Mouse (Mus musculus) forebrain, embryonic 15.5 days (tissue): ENCODE measurements around the gene Plscr1. TPM values are rescaled to one million over a fixed set of nuclear protein-coding genes. Genes with fewer than 3 reads are reported as not detected.

ENCODE experiments used
- ATAC-seq: fragments of 200-750 bp; cut with Nextera tagmentation; replicated peaks from 2 replicates; pipeline ENCODE4 v1.8.0; 2017; ENCODE audit warnings: mild to moderate bottlenecking, moderate TSS enrichment, moderate library complexity
- H3K27ac ChIP-seq: fragments of 300-500 bp; sonication (generic); replicated peaks from 2 replicates; pipeline ENCODE4 v1.5.1; 2015; ENCODE audit warnings: mild to moderate bottlenecking, inconsistent platforms
- H3K27me3 ChIP-seq: fragments of 300-500 bp; sonication (generic); 2 replicates; pipeline ENCODE4 v1.6.1; 2015; ENCODE audit warnings: inconsistent platforms
- H3K36me3 ChIP-seq: fragments of 300-500 bp; sonication (generic); 2 replicates; pipeline ENCODE4 v1.6.1; 2015; ENCODE audit warnings: mild to moderate bottlenecking, inconsistent platforms
- H3K4me1 ChIP-seq: fragments of 300-500 bp; sonication (generic); 2 replicates; pipeline ENCODE4 v1.6.1; 2015; ENCODE audit warnings: inconsistent platforms
- H3K4me2 ChIP-seq: fragments of 300-500 bp; sonication (generic); replicated peaks from 2 replicates; pipeline ENCODE4 v1.6.1; 2015; ENCODE audit warnings: mild to moderate bottlenecking, inconsistent platforms
- H3K4me3 ChIP-seq: fragments of 300-500 bp; sonication (generic); 2 replicates; pipeline ENCODE4 v1.5.1; 2015; ENCODE audit warnings: mild to moderate bottlenecking, inconsistent platforms
- H3K9ac ChIP-seq: fragments of 300-500 bp; sonication (generic); replicated peaks from 2 replicates; pipeline ENCODE4 v1.6.1; 2015; ENCODE audit warnings: mild to moderate bottlenecking, inconsistent platforms
- H3K9me3 ChIP-seq: fragments of 300-500 bp; sonication (generic); 2 replicates; pipeline ENCODE4 v1.6.1; 2016; ENCODE audit warnings: inconsistent platforms
- WGBS: fragments of 180-500 bp; shearing (Covaris S2); methylation state at CpG from one replicate; pipeline ENCODE4 v1.1.7; 2015; ENCODE audit warnings: mixed read lengths; 5-methylcytosine and 5-hydroxymethylcytosine counted together
- polyA plus RNA-seq: library from polyadenylated mRNA; unstranded; fragments of >200 nt; fragmentation: Nextera tagmentation; extraction: Ambion mirVana; gene quantifications from 2 replicates; pipeline ENCODE4 v1.2.1, GENCODE M21; 2015

Plscr1 gene
- polyA plus RNA-seq, 1 experiment from 2014 or later: 6.8 TPM

DNA sequence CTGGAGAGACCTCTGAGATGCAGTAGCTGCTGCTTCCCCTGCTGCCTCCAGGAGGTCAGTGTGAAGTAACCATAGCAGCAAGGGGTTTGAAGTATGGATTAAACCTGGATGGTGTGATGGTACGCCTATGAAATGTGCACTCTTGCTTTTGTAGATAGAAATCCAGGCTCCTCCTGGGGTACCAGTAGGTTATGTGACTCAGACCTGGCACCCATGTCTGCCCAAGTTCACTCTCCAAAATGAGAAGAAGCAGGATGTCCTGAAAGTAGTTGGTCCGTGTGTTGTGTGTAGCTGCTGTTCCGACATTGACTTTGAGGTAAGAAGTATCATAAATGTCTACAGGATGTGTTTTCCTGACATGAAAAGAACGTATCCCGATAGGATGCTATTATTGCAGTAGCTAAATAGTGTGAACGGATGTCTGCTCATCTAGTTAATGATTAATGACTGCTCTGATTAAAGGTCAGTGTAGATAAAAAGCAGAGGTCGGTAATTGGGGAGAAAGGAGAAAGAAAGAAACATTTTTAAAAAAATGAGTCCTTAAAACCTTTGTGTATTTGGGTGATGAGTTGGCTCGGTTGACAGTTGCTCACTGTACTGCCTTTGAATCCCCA is 17.1 kb downstream of the Plscr1 start:
- no peak for ATAC-seq
- Histone ChIP-seq H3K4me3 (no peak overlapping the region), H3K27ac (no peak overlapping the region), H3K9ac (no peak overlapping the region), H3K9me3 (no peaks in the 10 kb centered on the region), H3K4me2 (no peak overlapping the region), H3K27me3 (no peaks in the 10 kb centered on the region), H3K4me1 (no peaks in the 10 kb centered on the region), H3K36me3 (no peaks in the 10 kb centered on the region)
- 88% methylated on average over 8 of the region's 8 CpGs for WGBS

GRCm38 (mm10) chr9:92267732-92268131 is 18.2 kb downstream of the Plscr1 start:
- Histone ChIP-seq H3K27ac (no peak overlapping the region), H3K4me1 (no peaks in the 10 kb centered on the region), H3K9ac (no peak overlapping the region), H3K4me2 (no peak overlapping the region), H3K36me3 (no peaks in the 10 kb centered on the region), H3K4me3 (no peak overlapping the region), H3K9me3 (no peaks in the 10 kb centered on the region), H3K27me3 (no peaks in the 10 kb centered on the region)
- WGBS: 94% methylated on average over 1 of the region's 1 CpGs
- no peak for ATAC-seq

DNA sequence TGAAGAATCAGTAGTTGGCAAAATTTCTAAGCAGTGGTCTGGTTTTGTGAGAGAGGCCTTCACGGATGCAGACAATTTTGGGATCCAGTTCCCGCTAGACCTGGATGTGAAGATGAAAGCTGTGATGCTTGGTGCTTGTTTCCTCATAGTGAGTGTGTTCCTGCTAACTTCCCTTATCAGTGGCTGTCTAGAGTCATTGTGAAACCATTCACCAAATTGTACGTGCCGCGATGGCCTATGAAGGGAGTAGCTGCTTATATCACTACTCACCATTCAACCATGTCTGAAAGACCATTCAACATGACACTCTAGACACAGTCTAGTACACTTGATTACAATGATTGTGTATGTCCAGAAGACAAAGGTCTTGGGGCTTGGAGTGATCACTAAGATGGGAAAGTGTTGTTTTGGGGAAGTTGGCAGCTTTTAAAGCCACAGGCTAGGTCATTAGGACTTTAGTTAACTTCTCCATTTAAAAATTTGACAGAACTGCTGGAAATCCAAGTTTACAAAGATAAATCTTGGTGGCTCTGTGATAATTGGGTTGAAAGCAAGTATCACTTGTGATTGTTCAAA is 20.4 kb downstream of the Plscr1 start:
- Histone ChIP-seq H3K4me1 (no peaks in the 10 kb centered on the region), H3K27ac (no peak overlapping the region), H3K9me3 (no peaks in the 10 kb centered on the region), H3K4me3 (no peak overlapping the region), H3K27me3 (no peaks in the 10 kb centered on the region), H3K9ac (no peak overlapping the region), H3K36me3 (no peaks in the 10 kb centered on the region), H3K4me2 (no peak overlapping the region)
- 97% methylated on average over 5 of the region's 5 CpGs for WGBS
- ATAC-seq: no peak

- H3K27me3 ChIP-seq: no peaks in the 10 kb centered on the region
- no peaks in the 10 kb centered on the region for H3K4me1 ChIP-seq
- H3K27ac ChIP-seq: no peak overlapping the region
- no peak for ATAC-seq
- H3K4me2 ChIP-seq: no peak overlapping the region
- no peak overlapping the region for H3K9ac ChIP-seq
- H3K9me3 ChIP-seq: no peaks in the 10 kb centered on the region
- H3K36me3 ChIP-seq: no peaks in the 10 kb centered on the region
- no peak overlapping the region for H3K4me3 ChIP-seq
- WGBS: 49% methylated on average over 4 of the region's 4 CpGs
Observed at GRCm38 (mm10) chr9:92270927-92271326, 21.4 kb downstream of the Plscr1 start.

- Histone ChIP-seq H3K9ac (no peak overlapping the region), H3K9me3 (no peaks in the 10 kb centered on the region), H3K4me3 (no peak overlapping the region), H3K27me3 (no peaks in the 10 kb centered on the region), H3K27ac (no peak overlapping the region), H3K4me2 (no peak overlapping the region), H3K36me3 (no peaks in the 10 kb centered on the region), H3K4me1 (no peaks in the 10 kb centered on the region)
- ATAC-seq: no peak
- WGBS: 91% methylated on average over 4 of the region's 4 CpGs
Observed at GRCm38 (mm10) chr9:92272650-92273049, 23.1 kb downstream of the Plscr1 start.

- Histone ChIP-seq H3K4me2 (no peak overlapping the region), H3K4me3 (no peak overlapping the region), H3K36me3 (no peaks in the 10 kb centered on the region), H3K27me3 (no peaks in the 10 kb centered on the region), H3K4me1 (no peaks in the 10 kb centered on the region), H3K27ac (no peak overlapping the region), H3K9me3 (no peaks in the 10 kb centered on the region), H3K9ac (no peak overlapping the region)
- ATAC-seq: no peak
- WGBS: 81% methylated on average over 2 of the region's 2 CpGs
Observed at GRCm38 (mm10) chr9:92273271-92273670, 23.7 kb downstream of the Plscr1 start.

DNA sequence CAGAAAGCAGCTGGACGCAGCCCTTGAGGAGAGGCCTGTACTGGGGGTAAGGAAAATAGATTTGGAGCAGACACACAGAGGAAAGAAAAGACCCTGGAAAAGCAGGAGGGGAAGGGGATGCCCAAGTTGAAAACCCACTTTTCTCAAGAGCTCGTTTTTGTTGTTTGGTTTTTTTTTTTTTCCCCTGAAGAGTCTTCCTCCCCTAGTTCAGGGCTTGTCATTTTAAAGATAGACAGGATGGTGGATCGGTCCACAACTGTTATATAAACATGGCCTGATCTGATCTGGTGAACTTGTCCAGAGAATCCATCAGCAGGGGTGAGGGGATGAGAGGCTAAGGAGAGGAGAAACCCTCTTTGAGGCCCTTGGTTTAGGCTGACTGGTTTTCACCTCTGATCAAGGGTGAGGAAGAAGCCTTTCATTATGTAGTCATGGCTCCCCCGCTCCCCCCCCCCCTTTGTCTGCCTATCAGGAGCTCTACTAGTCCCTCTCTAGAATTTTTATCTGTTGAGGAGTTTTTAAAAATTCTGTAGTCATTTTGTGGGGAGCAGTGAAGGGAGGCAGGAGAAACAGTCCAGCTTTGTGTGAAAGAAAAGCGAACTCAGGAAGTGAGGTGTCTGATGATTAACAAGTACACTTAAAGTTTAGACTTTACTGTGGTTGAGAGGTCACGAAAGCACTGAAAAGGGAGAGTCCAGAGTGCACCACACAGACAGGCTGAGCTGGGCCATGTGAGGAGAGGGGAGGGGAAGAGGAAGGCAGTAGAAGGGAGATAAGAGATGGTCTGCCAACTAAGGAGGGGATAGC is 24.6 kb downstream of the Plscr1 start:
- H3K4me1 ChIP-seq: no peaks in the 10 kb centered on the region
- no peaks in the 10 kb centered on the region for H3K9me3 ChIP-seq
- no peaks in the 10 kb centered on the region for H3K36me3 ChIP-seq
- no peak for ATAC-seq
- H3K4me3 ChIP-seq: no peak overlapping the region
- H3K27ac ChIP-seq: no peak overlapping the region
- H3K9ac ChIP-seq: no peak overlapping the region
- 84% methylated on average over 6 of the region's 6 CpGs for WGBS
- no peaks in the 10 kb centered on the region for H3K27me3 ChIP-seq
- H3K4me2 ChIP-seq: no peak overlapping the region

DNA sequence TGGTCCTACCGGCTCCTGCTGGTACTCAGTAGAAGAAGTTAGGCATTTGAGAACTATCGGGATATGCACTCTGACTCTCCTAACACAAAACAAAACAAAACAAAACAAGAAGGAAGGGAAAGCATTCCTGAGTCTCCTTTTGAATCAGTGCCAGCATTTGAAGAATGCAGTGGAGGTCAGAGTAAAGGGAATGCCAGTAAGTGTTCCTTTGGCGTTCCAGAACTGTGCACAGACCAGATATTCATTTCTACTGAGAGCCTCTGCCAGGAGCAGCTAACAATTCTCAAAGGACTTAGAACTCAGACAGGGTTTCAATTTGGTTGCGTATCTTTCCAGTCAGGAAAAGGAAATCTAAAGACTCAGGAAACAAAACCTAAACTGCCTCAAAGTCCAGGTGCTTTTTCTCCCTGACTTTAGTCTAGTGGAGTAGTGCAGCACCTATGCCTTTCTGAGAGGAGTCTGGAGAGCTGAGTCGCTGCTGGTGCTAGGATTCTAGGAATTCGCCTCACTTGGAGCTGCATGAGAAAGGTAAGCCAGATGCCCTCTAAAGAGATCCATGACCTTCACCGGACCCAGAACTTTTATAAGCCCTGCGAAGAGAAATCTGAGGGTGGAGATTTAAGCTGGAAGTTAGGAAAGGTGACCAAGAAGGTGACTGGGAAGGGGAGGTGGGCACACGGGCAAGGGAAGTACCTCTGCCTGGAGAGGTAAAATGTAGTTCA is 26.1 kb downstream of the Plscr1 start, which contains the start of gene Plscr2:
Gene Plscr2 (plus strand): TSS at position 117 of the 722 bp plus-strand sequence.
- Histone ChIP-seq H3K27ac (no peak within 1 kb of the TSS), H3K9me3 (no peaks in the 10 kb centered on the region), H3K4me2 (no peak within 1 kb of the TSS), H3K4me1 (no peaks in the 10 kb centered on the region), H3K27me3 (no peaks in the 10 kb centered on the region), H3K9ac (no peak within 1 kb of the TSS), H3K36me3 (no peaks in the 10 kb centered on the region), H3K4me3 (no peak within 1 kb of the TSS)
- ATAC-seq: no peak
- 76% methylated on average over 9 of the region's 9 CpGs for WGBS

DNA sequence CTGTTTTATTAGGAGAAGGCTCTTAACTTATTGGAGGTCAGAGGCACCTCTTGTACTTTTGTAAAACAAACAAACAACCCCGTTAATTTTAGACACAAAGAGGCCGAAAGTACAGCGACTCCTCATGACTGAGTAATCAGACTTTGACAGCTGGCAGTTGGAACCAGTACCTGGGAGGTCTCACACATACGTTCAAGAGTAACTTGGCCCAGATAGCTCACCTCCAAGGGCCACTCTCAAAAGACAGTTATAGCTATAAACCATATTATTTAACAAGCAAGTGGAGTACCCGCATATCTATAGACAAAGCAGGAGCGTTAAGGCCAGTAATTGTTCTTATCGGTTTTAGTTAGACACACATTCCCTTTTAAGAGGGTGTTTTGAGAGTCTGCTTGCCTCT is 26.8 kb downstream of the Plscr1 start:
- no peak for ATAC-seq
- 73% methylated on average over 7 of the region's 7 CpGs for WGBS
- Histone ChIP-seq H3K4me2 (no peak overlapping the region), H3K36me3 (no peaks in the 10 kb centered on the region), H3K27ac (no peak overlapping the region), H3K4me1 (no peaks in the 10 kb centered on the region), H3K27me3 (no peaks in the 10 kb centered on the region), H3K9me3 (no peaks in the 10 kb centered on the region), H3K4me3 (no peak overlapping the region), H3K9ac (no peak overlapping the region)

- Histone ChIP-seq H3K4me2 (no peak overlapping the region), H3K27ac (no peak overlapping the region), H3K27me3 (no peaks in the 10 kb centered on the region), H3K9me3 (no peaks in the 10 kb centered on the region), H3K4me1 (no peaks in the 10 kb centered on the region), H3K4me3 (no peak overlapping the region), H3K9ac (no peak overlapping the region), H3K36me3 (no peaks in the 10 kb centered on the region)
- 94% methylated on average over 1 of the region's 1 CpGs for WGBS
- no peak for ATAC-seq
Observed at GRCm38 (mm10) chr9:92280048-92280447, 30.5 kb downstream of the Plscr1 start.

- Histone ChIP-seq H3K27me3 (no peaks in the 10 kb centered on the region), H3K27ac (no peak overlapping the region), H3K4me3 (no peak overlapping the region), H3K4me2 (no peak overlapping the region), H3K9ac (no peak overlapping the region), H3K36me3 (no peaks in the 10 kb centered on the region), H3K9me3 (no peaks in the 10 kb centered on the region), H3K4me1 (no peaks in the 10 kb centered on the region)
- ATAC-seq: no peak
- WGBS: 39% methylated on average over 7 of the region's 7 CpGs
Observed at GRCm38 (mm10) chr9:92282563-92283171, 33.1 kb downstream of the Plscr1 start.

- H3K27me3 ChIP-seq: no peaks in the 10 kb centered on the region
- H3K4me1 ChIP-seq: no peaks in the 10 kb centered on the region
- no peak for ATAC-seq
- no peak overlapping the region for H3K27ac ChIP-seq
- H3K4me2 ChIP-seq: no peak overlapping the region
- WGBS: 85% methylated on average over 3 of the region's 3 CpGs
- H3K9me3 ChIP-seq: no peaks in the 10 kb centered on the region
- H3K36me3 ChIP-seq: no peaks in the 10 kb centered on the region
- H3K4me3 ChIP-seq: no peak overlapping the region
- H3K9ac ChIP-seq: no peak overlapping the region
Observed at GRCm38 (mm10) chr9:92289675-92290074, 40.1 kb downstream of the Plscr1 start.
